Mouse (Mus musculus) testis, adult 2 months (tissue): ENCODE measurements around the gene Trim72. TPM values are rescaled to one million over a fixed set of nuclear protein-coding genes. Genes with fewer than 3 reads are reported as not detected.

Experiments
- H3K27ac ChIP-seq: fragments of 200-500 bp; 2 replicates; pipeline ENCODE4 v1.5.1; 2012; ENCODE audit warnings: low read depth, low read length; ENCODE audit not compliant: control insufficient read depth, insufficient read depth
- H3K27me3 ChIP-seq: fragments of 200-500 bp; 2 replicates; pipeline ENCODE4 v1.6.1; 2012; ENCODE audit warnings: mild to moderate bottlenecking, low read length, moderate library complexity; ENCODE audit not compliant: control insufficient read depth, insufficient read depth
- H3K36me3 ChIP-seq: fragments of 200-500 bp; 2 replicates; pipeline ENCODE4 v1.6.1; 2012; ENCODE audit warnings: mild to moderate bottlenecking, low read length; ENCODE audit not compliant: control insufficient read depth, insufficient read depth
- H3K4me1 ChIP-seq: fragments of 200-500 bp; 2 replicates; pipeline ENCODE4 v1.6.1; 2012; ENCODE audit warnings: low read length; ENCODE audit not compliant: control insufficient read depth, insufficient read depth
- H3K4me3 ChIP-seq: fragments of 200-500 bp; 2 replicates; pipeline ENCODE4 v1.5.1; 2012; ENCODE audit warnings: low read depth, mild to moderate bottlenecking, low read length, moderate library complexity, mixed read lengths; ENCODE audit not compliant: control insufficient read depth
- CTCF ChIP-seq: fragments of 200-500 bp; IDR thresholded peaks from 2 replicates; pipeline ENCODE4 v1.5.1; 2012; ENCODE audit warnings: low read depth, mild to moderate bottlenecking, inconsistent platforms, low read length, moderate library complexity; ENCODE audit not compliant: control insufficient read depth, insufficient read depth, insufficient replicate concordance
- POLR2A ChIP-seq: fragments of 200-500 bp; IDR thresholded peaks from 2 replicates; pipeline ENCODE4 v1.6.1; 2012; ENCODE audit warnings: low read depth, mild to moderate bottlenecking, inconsistent platforms, low read length, moderate library complexity; ENCODE audit not compliant: control insufficient read depth
- polyA plus RNA-seq: library from polyadenylated mRNA; depleted of rRNA; stranded (reverse); fragments of >200 nt; gene quantifications from 2 replicates; pipeline ENCODE4 v1.2.3, GENCODE M21; 2012

The Trim72 gene
- polyA plus RNA-seq, 1 experiment, result 0.32 TPM

DNA sequence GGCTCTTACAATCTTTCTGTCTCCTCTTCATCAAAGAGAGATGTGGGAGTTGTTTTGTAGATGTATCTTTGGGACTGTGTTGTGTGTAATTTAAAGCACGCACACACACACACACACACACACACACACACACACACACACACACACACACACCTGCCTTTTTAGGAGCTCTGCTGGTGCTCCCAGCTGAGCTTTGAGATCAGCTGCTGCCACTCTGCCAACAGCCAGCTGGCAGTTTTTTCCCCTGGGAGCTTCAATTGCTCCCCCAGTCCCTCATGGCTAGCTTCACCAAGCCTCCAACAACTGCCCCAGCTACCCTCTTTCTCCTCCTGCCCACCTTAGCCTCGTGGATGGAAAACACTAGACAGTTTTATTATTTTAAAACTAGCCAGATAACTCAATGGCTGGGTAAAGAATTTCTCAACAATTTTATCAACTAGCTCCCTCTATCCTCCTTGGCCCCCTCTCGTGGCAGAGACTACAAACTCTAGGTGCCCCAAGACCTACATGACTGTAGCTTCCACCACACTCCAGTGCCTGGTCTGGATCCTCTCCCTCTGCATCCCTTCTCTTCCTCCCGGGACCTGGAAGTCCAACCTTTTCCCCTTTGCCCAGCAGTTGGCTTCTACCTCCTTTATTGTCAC, 40.5 kb downstream of the Trim72 start:
- H3K27ac ChIP-seq, result no peak overlapping the region
- TF ChIP-seq POLR2A (no peak), CTCF (no peak)
- H3K36me3 ChIP-seq, result no peaks in the 10 kb centered on the region
- no peak overlapping the region for H3K4me3 ChIP-seq
- no peaks in the 10 kb centered on the region for H3K4me1 ChIP-seq
- no peaks in the 10 kb centered on the region for H3K27me3 ChIP-seq

DNA sequence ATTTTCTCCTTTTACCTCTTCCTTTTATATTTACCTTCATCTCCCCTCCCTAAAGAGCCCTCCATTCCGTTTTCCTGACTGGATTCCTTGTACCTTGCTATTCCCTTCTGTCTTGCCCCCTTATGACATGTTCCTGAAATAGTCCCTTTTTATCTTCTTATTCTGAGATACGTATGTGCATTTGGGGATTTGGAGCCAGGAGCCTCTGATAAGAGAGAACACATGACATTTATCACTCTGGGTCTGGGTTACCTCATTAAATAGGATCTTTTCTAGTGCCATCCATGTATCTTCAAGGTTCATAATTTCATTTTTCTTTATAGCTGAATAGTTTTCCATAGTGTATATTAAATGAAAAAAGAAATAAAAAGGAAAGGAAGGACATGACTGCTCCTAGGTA, 41.9 kb downstream of the Trim72 start:
- no peak overlapping the region for H3K27ac ChIP-seq
- TF ChIP-seq POLR2A (no peak), CTCF (no peak)
- no peaks in the 10 kb centered on the region for H3K27me3 ChIP-seq
- no peak overlapping the region for H3K4me3 ChIP-seq
- H3K36me3 ChIP-seq, result no peaks in the 10 kb centered on the region
- no peaks in the 10 kb centered on the region for H3K4me1 ChIP-seq

- H3K4me3 ChIP-seq, result no peak overlapping the region
- no peak overlapping the region for H3K27ac ChIP-seq
- TF ChIP-seq CTCF (no peak), POLR2A (no peak)
- no peaks in the 10 kb centered on the region for H3K27me3 ChIP-seq
- H3K36me3 ChIP-seq, result no peaks in the 10 kb centered on the region
- H3K4me1 ChIP-seq, result no peaks in the 10 kb centered on the region
These were observed 45.1 kb downstream of the Trim72 start for GRCm38 (mm10) chr7:128048819-128049218.

DNA sequence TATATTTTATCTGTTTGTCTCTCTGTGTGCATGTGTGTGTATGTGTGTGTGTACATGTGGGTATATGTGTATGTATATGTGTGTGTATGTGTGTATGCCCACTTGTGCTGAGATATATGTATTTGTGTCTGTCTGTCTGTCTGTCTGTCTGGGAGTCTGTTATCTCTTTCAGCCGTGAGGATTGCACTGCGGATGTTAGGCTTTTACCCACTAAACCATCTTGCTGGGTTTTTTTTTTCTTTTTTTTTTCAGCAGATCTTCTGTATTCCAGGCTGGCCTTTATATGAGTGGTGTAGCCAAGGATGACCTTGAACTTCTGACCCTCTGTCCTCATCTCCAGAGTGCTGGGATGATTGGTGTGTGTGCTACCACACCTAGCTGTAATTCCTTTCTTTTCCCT, 45.5 kb downstream of the Trim72 start:
- Histone ChIP-seq H3K27me3 (no peaks in the 10 kb centered on the region), H3K4me1 (no peaks in the 10 kb centered on the region), H3K27ac (no peak overlapping the region), H3K36me3 (no peaks in the 10 kb centered on the region), H3K4me3 (no peak overlapping the region)
- TF ChIP-seq CTCF, result no peak
- TF ChIP-seq POLR2A, result no peak

DNA sequence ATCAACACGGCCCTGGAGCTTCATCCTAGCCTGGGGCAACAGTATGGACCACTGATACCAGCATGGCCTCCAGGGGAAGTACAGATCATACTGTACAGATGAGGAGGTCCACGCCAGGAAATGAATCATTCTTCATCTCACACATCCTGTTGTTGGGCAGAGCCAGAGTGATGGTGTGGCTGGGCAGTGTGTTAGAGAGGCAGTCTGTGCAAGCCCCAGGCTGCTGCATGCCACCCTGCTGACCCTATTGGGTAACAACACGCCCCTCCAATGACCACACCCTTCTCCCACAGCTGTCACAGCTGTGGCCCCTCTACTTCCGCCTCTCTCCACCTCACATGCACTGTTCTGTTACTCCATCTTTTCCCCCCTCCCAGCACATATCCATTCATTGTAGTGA, 47.0 kb downstream of the Trim72 start:
- H3K4me3 ChIP-seq, result no peak overlapping the region
- no peaks in the 10 kb centered on the region for H3K4me1 ChIP-seq
- H3K36me3 ChIP-seq, result no peaks in the 10 kb centered on the region
- no peak for TF ChIP-seq CTCF
- no peak for TF ChIP-seq POLR2A
- no peaks in the 10 kb centered on the region for H3K27me3 ChIP-seq
- H3K27ac ChIP-seq, result no peak overlapping the region

DNA sequence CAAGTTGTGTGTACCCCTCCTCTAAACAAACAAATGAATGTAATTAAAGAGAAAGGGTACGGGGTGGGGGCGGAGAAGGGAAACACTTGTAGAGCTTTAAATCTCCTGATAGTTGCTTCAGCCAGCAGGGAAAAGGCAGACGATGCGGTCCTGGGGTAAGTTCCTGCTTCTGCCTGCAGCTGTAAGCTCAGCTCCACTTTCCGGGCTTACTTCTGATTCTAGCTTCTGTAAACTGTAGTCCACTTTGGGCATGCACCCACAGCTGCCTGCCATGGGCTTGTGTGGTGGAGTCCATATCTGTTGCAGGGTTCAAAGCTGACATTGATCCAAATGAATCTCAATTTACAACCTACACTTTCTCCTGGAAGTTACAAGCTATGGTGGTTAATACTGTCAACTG, 49.3 kb downstream of the Trim72 start:
- TF ChIP-seq POLR2A (no peak), CTCF (no peak)
- H3K27me3 ChIP-seq, result no peaks in the 10 kb centered on the region
- no peak overlapping the region for H3K4me3 ChIP-seq
- H3K36me3 ChIP-seq, result no peaks in the 10 kb centered on the region
- H3K4me1 ChIP-seq, result no peaks in the 10 kb centered on the region
- H3K27ac ChIP-seq, result no peak overlapping the region

GRCm38 (mm10) chr7:128056917-128057444, 53.2 kb downstream of the Trim72 start:
- Histone ChIP-seq H3K27ac (no peak overlapping the region), H3K4me3 (no peak overlapping the region), H3K27me3 (no peaks in the 10 kb centered on the region), H3K36me3 (no peaks in the 10 kb centered on the region), H3K4me1 (peaks cover 5% of the 10 kb centered on the region)
- TF ChIP-seq POLR2A, result no peak
- TF ChIP-seq CTCF, result no peak
